Mouse (Mus musculus) forebrain, embryonic 16.5 days (tissue): Measurements from ENCODE around the gene Zfp941. TPM values are rescaled to one million over a fixed set of nuclear protein-coding genes. Genes with fewer than 3 reads are reported as not detected.

Experiments used
- ATAC-seq: fragments of 200-750 bp; cut with Nextera tagmentation; 2 replicates; pipeline ENCODE4 v1.8.0; 2017; ENCODE audit warnings: mild to moderate bottlenecking, moderate library complexity
- H3K27ac ChIP-seq: fragments of 300-500 bp; sonication (generic); 2 replicates; pipeline ENCODE4 v1.5.1; 2014; ENCODE audit warnings: low read length, control low read depth
- H3K27me3 ChIP-seq: fragments of 300-500 bp; sonication (generic); replicated peaks from 2 replicates; pipeline ENCODE4 v1.6.1; 2014; ENCODE audit warnings: low read length; ENCODE audit not compliant: control insufficient read depth, insufficient read depth
- H3K36me3 ChIP-seq: fragments of 300-500 bp; sonication (generic); 2 replicates; pipeline ENCODE4 v1.6.1; 2014; ENCODE audit not compliant: control insufficient read depth, insufficient read depth
- H3K4me1 ChIP-seq: fragments of 300-500 bp; sonication (generic); replicated peaks from 2 replicates; pipeline ENCODE4 v1.6.1; 2014; ENCODE audit warnings: low read length; ENCODE audit not compliant: control insufficient read depth, insufficient read depth
- H3K4me2 ChIP-seq: fragments of 300-500 bp; sonication (generic); 2 replicates; pipeline ENCODE4 v1.6.1; 2014; ENCODE audit warnings: mild to moderate bottlenecking, low read length, control low read depth
- H3K4me3 ChIP-seq: fragments of 300-500 bp; sonication (generic); replicated peaks from 2 replicates; pipeline ENCODE4 v1.5.1; 2014; ENCODE audit warnings: mild to moderate bottlenecking, low read length, control low read depth
- H3K9ac ChIP-seq: fragments of 300-500 bp; sonication (generic); replicated peaks from 2 replicates; pipeline ENCODE4 v1.6.1; 2014; ENCODE audit warnings: low read depth, low read length, control low read depth
- H3K9me3 ChIP-seq: fragments of 300-500 bp; sonication (generic); 2 replicates; pipeline ENCODE4 v1.6.1; 2016; ENCODE audit warnings: low read length; ENCODE audit not compliant: control insufficient read depth
- WGBS: fragments of 180-500 bp; shearing (Covaris S2); extraction: QIAGEN DNeasy Blood & Tissue Kit; methylation state at CpG from one replicate; pipeline ENCODE4 v1.1.7; 2014; 5-methylcytosine and 5-hydroxymethylcytosine counted together
- polyA plus RNA-seq: library from polyadenylated mRNA; unstranded; fragments of >200 nt; fragmentation: Nextera tagmentation; extraction: Ambion mirVana; gene quantifications from 2 replicates; pipeline ENCODE4 v1.2.1, GENCODE M21; 2015

Gene Zfp941
- polyA plus RNA-seq, 1 experiment from 2014 or later, result 15.3 TPM

- peak overlapping the region; percentile 87 for H3K4me3 ChIP-seq
- peak overlapping the region; percentile 88 for H3K9ac ChIP-seq
- no peaks in the 10 kb centered on the region for H3K27me3 ChIP-seq
- WGBS, result 78% methylated on average over 9 of the region's 9 CpGs
- H3K4me2 ChIP-seq, result peak overlapping the region; percentile 95
- peaks cover 22% of the 10 kb centered on the region for H3K36me3 ChIP-seq
- no peak for ATAC-seq
- no peak overlapping the region for H3K27ac ChIP-seq
- no peaks in the 10 kb centered on the region for H3K9me3 ChIP-seq
- peaks cover 31% of the 10 kb centered on the region for H3K4me1 ChIP-seq
Observed at GRCm38 (mm10) chr7:140855181-140855580, 33.2 kb upstream of the Zfp941 start.

DNA sequence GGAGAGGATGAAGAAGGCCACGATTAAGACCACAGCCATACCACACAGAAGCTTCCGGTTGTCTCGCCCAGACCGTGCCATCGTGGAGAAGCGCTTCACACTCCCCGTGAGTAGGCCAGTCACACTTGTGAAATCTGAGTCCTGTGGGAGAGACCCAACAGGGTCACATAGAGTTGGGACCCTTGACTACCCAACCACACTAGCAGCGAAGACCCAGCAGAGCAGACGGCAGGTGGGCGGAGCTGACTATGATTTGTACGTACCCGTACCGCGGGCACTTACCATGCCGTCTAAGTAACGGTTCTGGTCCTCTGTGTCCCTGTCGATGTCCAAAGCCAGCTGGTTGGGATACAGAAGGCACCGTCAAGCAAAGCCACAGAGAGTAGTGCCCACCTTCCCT lies 32.5 kb upstream of the Zfp941 start:
- peaks cover 18% of the 10 kb centered on the region for H3K36me3 ChIP-seq
- no peak for ATAC-seq
- 94% methylated on average over 18 of the region's 18 CpGs for WGBS
- H3K9me3 ChIP-seq, result no peaks in the 10 kb centered on the region
- H3K4me1 ChIP-seq, result peaks cover 28% of the 10 kb centered on the region
- no peak overlapping the region for H3K4me2 ChIP-seq
- no peak overlapping the region for H3K9ac ChIP-seq
- no peaks in the 10 kb centered on the region for H3K27me3 ChIP-seq
- H3K27ac ChIP-seq, result no peak overlapping the region
- no peak overlapping the region for H3K4me3 ChIP-seq

DNA sequence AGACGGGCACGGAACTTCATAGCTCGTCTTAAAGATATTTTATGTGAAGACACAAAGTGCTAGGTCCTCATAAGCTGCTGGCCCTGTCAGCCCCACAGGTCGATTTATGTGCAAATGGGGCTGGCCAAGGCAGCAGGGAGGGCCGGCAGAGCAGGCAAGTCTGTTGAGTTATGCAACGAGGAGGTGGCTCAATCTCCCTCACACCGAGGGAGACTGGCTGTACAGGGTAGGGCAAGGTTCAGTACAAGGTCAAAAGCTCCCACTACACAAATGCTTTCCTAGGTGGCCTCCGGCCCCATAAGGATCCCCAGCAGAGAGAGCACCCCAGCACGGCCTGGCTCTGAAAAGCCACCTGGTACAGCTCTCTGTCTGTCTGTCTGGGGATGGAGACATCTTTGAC lies 31.4 kb upstream of the Zfp941 start:
- WGBS, result 86% methylated on average over 9 of the region's 9 CpGs

GRCm38 (mm10) chr7:140851916-140852315 lies 29.9 kb upstream of the Zfp941 start:
- Histone ChIP-seq H3K9ac (no peak overlapping the region), H3K36me3 (peaks cover 18% of the 10 kb centered on the region), H3K27me3 (no peaks in the 10 kb centered on the region), H3K27ac (no peak overlapping the region), H3K4me2 (no peak overlapping the region), H3K4me1 (peaks cover 13% of the 10 kb centered on the region), H3K9me3 (no peaks in the 10 kb centered on the region), H3K4me3 (no peak overlapping the region)
- WGBS, result 92% methylated on average over 4 of the region's 4 CpGs
- no peak for ATAC-seq

More for the DNA sequence above, 31.4 kb upstream of the Zfp941 start:
- Histone ChIP-seq H3K4me1 (peaks cover 17% of the 10 kb centered on the region), H3K36me3 (peaks cover 18% of the 10 kb centered on the region), H3K27me3 (no peaks in the 10 kb centered on the region), H3K9me3 (no peaks in the 10 kb centered on the region), H3K9ac (no peak overlapping the region), H3K4me3 (no peak overlapping the region), H3K27ac (no peak overlapping the region), H3K4me2 (no peak overlapping the region)
- ATAC-seq, result no peak

DNA sequence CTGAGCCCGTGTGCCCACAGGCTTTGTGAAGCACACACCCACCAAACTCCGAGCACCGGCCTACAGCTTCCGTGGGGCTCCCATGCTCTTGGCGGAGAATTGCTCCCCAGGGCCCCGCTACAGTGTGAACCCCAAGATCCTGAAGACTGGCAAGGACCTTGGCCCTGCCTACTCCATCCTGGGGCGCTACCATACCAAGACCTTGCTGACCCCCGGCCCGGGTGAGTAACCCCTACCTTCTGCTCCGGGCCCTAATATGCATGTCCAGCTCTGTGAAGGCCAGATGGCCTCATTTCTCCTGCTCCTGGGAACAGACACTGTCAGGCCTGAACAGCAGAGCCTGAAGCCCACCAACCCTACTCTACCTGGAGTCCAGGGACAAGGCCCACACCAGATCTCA lies 26.6 kb upstream of the Zfp941 start:
- 90% methylated on average over 10 of the region's 10 CpGs for WGBS
- H3K9ac ChIP-seq, result no peak overlapping the region
- ATAC-seq, result no peak
- peaks cover 13% of the 10 kb centered on the region for H3K36me3 ChIP-seq
- H3K27ac ChIP-seq, result no peak overlapping the region
- no peaks in the 10 kb centered on the region for H3K27me3 ChIP-seq
- no peak overlapping the region for H3K4me2 ChIP-seq
- H3K4me1 ChIP-seq, result 0 out of 2 replicates have a peak, but pooled peaks cover 4% of the 10 kb centered on the region
- H3K4me3 ChIP-seq, result no peak overlapping the region
- H3K9me3 ChIP-seq, result no peaks in the 10 kb centered on the region

GRCm38 (mm10) chr7:140847755-140848580 lies 26.0 kb upstream of the Zfp941 start, which contains the start of gene Odf3:
TSS of gene Odf3 (plus strand) at chr7:140847805.
- no peaks in the 10 kb centered on the region for H3K9me3 ChIP-seq
- no peak within 1 kb of the TSS for H3K27ac ChIP-seq
- 55% methylated on average over 11 of the region's 11 CpGs for WGBS
- no peaks in the 10 kb centered on the region; the same call in 1 of the 2 replicates for H3K27me3 ChIP-seq
- H3K4me1 ChIP-seq, result 0 out of 2 replicates have a peak, but pooled peaks cover 4% of the 10 kb centered on the region
- H3K4me3 ChIP-seq, result no peak within 1 kb of the TSS
- no peak within 1 kb of the TSS for H3K9ac ChIP-seq
- ATAC-seq, result no peak
- no peak within 1 kb of the TSS for H3K4me2 ChIP-seq
- peaks cover 13% of the 10 kb centered on the region for H3K36me3 ChIP-seq

DNA sequence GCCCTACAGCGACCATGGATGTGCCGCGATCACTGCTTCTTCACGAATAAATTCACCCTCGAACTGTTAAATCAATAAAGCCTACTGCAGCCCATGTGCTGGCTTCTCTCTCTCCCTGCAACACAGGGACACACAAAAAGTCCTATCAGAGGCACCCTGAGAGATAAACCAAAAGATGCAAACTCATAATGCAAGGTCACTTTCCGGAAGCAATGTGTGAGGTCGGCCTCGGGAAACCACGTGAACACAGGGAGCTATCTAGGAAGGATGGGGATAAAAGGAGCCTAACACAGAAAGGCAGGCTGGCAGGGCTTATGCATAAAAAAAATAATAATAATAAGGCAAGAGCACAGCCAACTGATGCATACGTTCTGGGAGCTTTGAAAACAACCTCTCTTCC lies 24.7 kb upstream of the Zfp941 start:
- WGBS, result 85% methylated on average over 10 of the region's 10 CpGs

GRCm38 (mm10) chr7:140845683-140846082 lies 23.7 kb upstream of the Zfp941 start:
- Histone ChIP-seq H3K9ac (no peak overlapping the region), H3K4me3 (no peak overlapping the region), H3K4me1 (0 out of 2 replicates have a peak, but pooled peaks cover 4% of the 10 kb centered on the region), H3K36me3 (no peaks in the 10 kb centered on the region), H3K27me3 (no peaks in the 10 kb centered on the region; the same call in 1 of the 2 replicates), H3K4me2 (no peak overlapping the region), H3K27ac (no peak overlapping the region), H3K9me3 (no peaks in the 10 kb centered on the region)
- ATAC-seq, result no peak
- WGBS, result 70% methylated on average over 4 of the region's 4 CpGs

More for the DNA sequence above, 24.7 kb upstream of the Zfp941 start:
- Histone ChIP-seq H3K4me1 (0 out of 2 replicates have a peak, but pooled peaks cover 4% of the 10 kb centered on the region), H3K36me3 (0 out of 2 replicates have a peak, but pooled peaks cover 3% of the 10 kb centered on the region), H3K27me3 (no peaks in the 10 kb centered on the region; the same call in 1 of the 2 replicates), H3K27ac (no peak overlapping the region), H3K9ac (no peak overlapping the region), H3K9me3 (no peaks in the 10 kb centered on the region), H3K4me2 (no peak overlapping the region), H3K4me3 (no peak overlapping the region)
- no peak for ATAC-seq

DNA sequence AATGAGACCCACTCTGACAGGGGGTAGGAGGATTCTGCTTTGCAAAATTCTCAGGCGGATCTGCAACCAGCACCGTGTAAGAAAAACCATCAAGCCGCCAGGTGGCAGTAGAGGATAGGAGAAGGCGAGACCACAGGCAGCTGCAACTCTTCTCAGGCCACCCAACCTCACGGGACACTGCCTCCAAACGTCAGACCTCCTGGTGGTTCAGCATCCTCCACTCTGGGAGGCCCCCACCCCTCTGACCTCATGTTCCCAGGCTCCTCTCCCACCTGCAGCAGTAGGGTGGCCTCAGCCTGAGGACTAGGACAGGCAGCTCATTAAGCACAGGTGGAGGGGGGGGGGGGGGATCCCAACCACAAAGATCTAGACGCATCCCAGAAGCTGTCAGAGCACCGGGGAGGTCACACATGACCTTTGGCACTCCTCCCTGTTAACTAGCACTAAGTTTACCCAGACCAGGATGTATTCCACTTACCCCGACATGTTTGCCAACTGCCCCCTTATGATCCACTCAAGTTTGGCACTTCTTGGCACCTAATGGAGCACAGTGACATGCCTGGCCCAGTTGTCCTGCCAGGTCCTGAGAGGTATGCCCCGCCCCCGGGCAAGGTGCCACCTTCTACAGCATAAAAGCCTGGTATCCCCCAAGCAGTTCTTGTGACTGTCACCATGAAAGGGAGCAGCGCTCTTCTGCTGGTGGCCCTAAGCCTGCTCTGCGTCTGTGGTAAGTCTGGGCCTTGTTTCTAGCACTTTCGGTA lies 23.1 kb upstream of the Zfp941 start, which contains the start of gene Scgb1c1:
Gene Scgb1c1, plus strand, starts transcription at position 643 of the 761 bp plus-strand sequence.
- H3K4me2 ChIP-seq, result no peak within 1 kb of the TSS
- H3K9ac ChIP-seq, result no peak within 1 kb of the TSS
- WGBS, result 25% methylated on average over 14 of the region's 14 CpGs
- no peak within 1 kb of the TSS for H3K4me3 ChIP-seq
- H3K27me3 ChIP-seq, result no peaks in the 10 kb centered on the region; the same call in 1 of the 2 replicates
- H3K27ac ChIP-seq, result no peak within 1 kb of the TSS
- peak; percentile 88 for ATAC-seq
- 0 out of 2 replicates have a peak, but pooled peaks cover 4% of the 10 kb centered on the region for H3K4me1 ChIP-seq
- H3K36me3 ChIP-seq, result no peaks in the 10 kb centered on the region
- H3K9me3 ChIP-seq, result no peaks in the 10 kb centered on the region
